Mouse (Mus musculus) CH12.LX (cell line): ENCODE data around the gene Brat1. TPM values are rescaled to one million over a fixed set of nuclear protein-coding genes. Genes with fewer than 3 reads are reported as not detected.

Source experiments
- DNase-seq: peaks from one replicate; pipeline ENCODE4 v3.0.0-alpha.2; 2013; ENCODE audit errors: extremely low read depth
- H3K27ac ChIP-seq: 2 replicates; pipeline ENCODE4 v1.5.1; 2012; ENCODE audit warnings: low read depth, mild to moderate bottlenecking, control low read depth, moderate library complexity; ENCODE audit not compliant: insufficient read depth
- H3K27me3 ChIP-seq: replicated peaks from 2 replicates; pipeline ENCODE3; 2012; ENCODE audit warnings: inconsistent platforms
- H3K36me3 ChIP-seq, 2 experiments: replicated peaks in 1 of 2; 2 replicates each; pipeline versions ENCODE3 to v1.6.1; 2012; ENCODE audit warnings: inconsistent platforms in 1 of 2, low read length in 1 of 2, mild to moderate bottlenecking in 1 of 2, mixed read lengths in 1 of 2, moderate library complexity in 1 of 2; ENCODE audit not compliant: control insufficient read depth in 1 of 2, insufficient read depth in 1 of 2
- H3K4me1 ChIP-seq, 2 experiments: 2 replicates each; pipeline ENCODE4 v1.6.1; 2012; ENCODE audit warnings: inconsistent platforms in 1 of 2, moderate library complexity in 1 of 2; ENCODE audit not compliant: insufficient read depth in 2 of 2, control insufficient read depth in 1 of 2
- H3K4me2 ChIP-seq: 2 replicates; pipeline ENCODE4 v1.6.1; 2012; ENCODE audit warnings: low read depth, mild to moderate bottlenecking, control low read depth; ENCODE audit not compliant: poor library complexity, insufficient read depth, severe bottlenecking
- H3K4me3 ChIP-seq, 3 experiments: fragments of 150-350 bp in 1 of 3; sonication (generic) in 1 of 3; replicated peaks in 1 of 3; 2 replicates each; pipeline versions ENCODE3 to v1.5.1; 2011 to 2012; ENCODE audit warnings: low read depth in 2 of 3, low read length in 2 of 3, mild to moderate bottlenecking in 2 of 3, moderate library complexity in 2 of 3, control low read depth in 1 of 3, improper control_type of control experiment in 1 of 3, inconsistent platforms in 1 of 3, mixed read lengths in 1 of 3; ENCODE audit not compliant: poor library complexity in 1 of 3
- H3K79me2 ChIP-seq: replicated peaks from 2 replicates; pipeline ENCODE4 v1.6.1; 2012; ENCODE audit warnings: mild to moderate bottlenecking, moderate library complexity; ENCODE audit not compliant: control insufficient read depth, poor library complexity, insufficient read depth, severe bottlenecking; ENCODE audit errors: extremely low read depth
- H3K9ac ChIP-seq: 2 replicates; pipeline ENCODE4 v1.6.1; 2012; ENCODE audit warnings: low read depth, mild to moderate bottlenecking, control low read depth, moderate library complexity; ENCODE audit not compliant: insufficient read depth
- H3K9me3 ChIP-seq: replicated peaks from 2 replicates; pipeline ENCODE3; 2012; ENCODE audit warnings: low read length, inconsistent platforms, mixed read lengths
- CHD2 ChIP-seq: IDR thresholded peaks from 2 replicates; pipeline ENCODE4 v1.6.1; 2011; ENCODE audit warnings: low read length, improper control_type of control experiment
- E2F4 ChIP-seq: IDR thresholded peaks from 2 replicates; pipeline ENCODE4 v1.6.1; 2011; ENCODE audit warnings: low read depth, low read length, improper control_type of control experiment; ENCODE audit not compliant: insufficient replicate concordance
- ELF1 ChIP-seq: IDR thresholded peaks from 2 replicates; pipeline ENCODE4 v1.6.1; 2014; ENCODE audit warnings: low read depth, mild to moderate bottlenecking, inconsistent platforms, low read length, improper control_type of control experiment
- EP300 ChIP-seq: IDR thresholded peaks from 2 replicates; pipeline ENCODE4 v1.6.1; 2011; ENCODE audit warnings: low read length, improper control_type of control experiment
- ETS1 ChIP-seq: conservative IDR thresholded peaks from 2 replicates; pipeline ENCODE4 v1.6.1; 2012; ENCODE audit warnings: low read depth, mild to moderate bottlenecking, inconsistent platforms, low read length, improper control_type of control experiment, moderate library complexity
- GABPA ChIP-seq: IDR thresholded peaks from 2 replicates; pipeline ENCODE4 v1.6.1; 2012; ENCODE audit warnings: low read depth, low read length, improper control_type of control experiment, inconsistent platforms; ENCODE audit not compliant: insufficient replicate concordance
- JUN ChIP-seq: IDR thresholded peaks from 2 replicates; pipeline ENCODE4 v1.6.1; 2011; ENCODE audit warnings: low read depth, mild to moderate bottlenecking, low read length, improper control_type of control experiment, moderate library complexity; ENCODE audit not compliant: insufficient read depth
- JUND ChIP-seq: conservative IDR thresholded peaks from 2 replicates; pipeline ENCODE4 v1.6.1; 2011; ENCODE audit warnings: low read depth, low read length, improper control_type of control experiment
- MAFK ChIP-seq: IDR thresholded peaks from 2 replicates; pipeline ENCODE4 v1.6.1; 2011; ENCODE audit warnings: low read length, improper control_type of control experiment; ENCODE audit not compliant: insufficient replicate concordance
- MAX ChIP-seq: IDR thresholded peaks from 2 replicates; pipeline ENCODE4 v1.6.1; 2011; ENCODE audit warnings: low read length, improper control_type of control experiment
- MAZ ChIP-seq: IDR thresholded peaks from 2 replicates; pipeline ENCODE4 v1.6.1; 2012; ENCODE audit warnings: low read depth, mild to moderate bottlenecking, inconsistent platforms, low read length, improper control_type of control experiment, moderate library complexity
- MXI1 ChIP-seq: IDR thresholded peaks from 2 replicates; pipeline ENCODE4 v1.6.1; 2011; ENCODE audit warnings: mild to moderate bottlenecking, low read depth, low read length, improper control_type of control experiment
- MYC ChIP-seq: IDR thresholded peaks from 2 replicates; pipeline ENCODE4 v1.6.1; 2011; ENCODE audit warnings: low read depth, mild to moderate bottlenecking, improper control_type of control experiment, low read length
- NELFE ChIP-seq: IDR thresholded peaks from 2 replicates; pipeline ENCODE4 v1.6.1; 2011; ENCODE audit warnings: low read depth, low read length, improper control_type of control experiment
- PAX5 ChIP-seq: IDR thresholded peaks from 2 replicates; pipeline ENCODE4 v1.6.1; 2012; ENCODE audit warnings: low read length, inconsistent platforms, mixed read lengths
- POLR2A ChIP-seq: IDR thresholded peaks from 2 replicates; pipeline ENCODE4 v1.6.1; 2011; ENCODE audit warnings: low read depth, mild to moderate bottlenecking, improper control_type of control experiment, low read length
- RCOR1 ChIP-seq: conservative IDR thresholded peaks from 2 replicates; pipeline ENCODE4 v1.6.1; 2012; ENCODE audit warnings: low read depth, mild to moderate bottlenecking, inconsistent platforms, low read length, improper control_type of control experiment
- TBP ChIP-seq: conservative IDR thresholded peaks from 2 replicates; pipeline ENCODE4 v1.6.1; 2011; ENCODE audit warnings: low read depth, low read length, improper control_type of control experiment
- UBTF ChIP-seq: IDR thresholded peaks from 2 replicates; pipeline ENCODE4 v1.6.1; 2012; ENCODE audit warnings: low read depth, mild to moderate bottlenecking, inconsistent platforms, low read length, improper control_type of control experiment, moderate library complexity
- USF1 ChIP-seq: IDR thresholded peaks from 2 replicates; pipeline ENCODE4 v1.6.1; 2014; ENCODE audit warnings: low read depth, mild to moderate bottlenecking, inconsistent platforms, low read length, improper control_type of control experiment
- USF2 ChIP-seq: conservative IDR thresholded peaks from 2 replicates; pipeline ENCODE4 v1.6.1; 2011; ENCODE audit warnings: low read depth, low read length, improper control_type of control experiment
- ZC3H11A ChIP-seq: IDR thresholded peaks from 2 replicates; pipeline ENCODE4 v1.6.1; 2012; ENCODE audit warnings: low read depth, mild to moderate bottlenecking, inconsistent platforms, low read length, improper control_type of control experiment
- ZNF384 ChIP-seq: IDR thresholded peaks from 2 replicates; pipeline ENCODE4 v1.6.1; 2012; ENCODE audit warnings: low read depth, low read length, improper control_type of control experiment, inconsistent platforms
- dilution Hi-C: fragments of 300-500 bp; cut with MboI; formaldehyde crosslinking; loops from 2 replicates; pipeline ENCODE4 v1.14.3; 2020; ENCODE audit warnings: low sequenced_read_pairs; ENCODE audit not compliant: extremely low pct_unique_long_range_greater_than_20kb, extremely low pct_ligation_motif_present
- in situ Hi-C: fragments of 300-500 bp; cut with MboI; formaldehyde crosslinking; loops from 3 replicates; pipeline ENCODE4 v1.14.3; 2019; ENCODE audit warnings: low sequenced_read_pairs, low pct_ligation_motif_present, low pct_unique_long_range_greater_than_20kb, mixed read lengths
- polyA plus RNA-seq: library from polyadenylated mRNA; unstranded; fragments of >175 nt; gene quantifications from 2 replicates; pipeline ENCODE4 v1.2.1, GENCODE M21; 2012; ENCODE audit warnings: low read depth; ENCODE audit not compliant: insufficient read length
- total RNA-seq, 2 experiments: library from RNA; depleted of rRNA; stranded (reverse); fragments of 300-350 nt in 1 of 2; fragments of >200 nt in 1 of 2; gene quantifications; 2 replicates each; pipeline ENCODE4 v1.2.3; 2012 to 2014

The Brat1 gene
- total and polyA plus RNA-seq, 3 experiments: 9.8 to 15.0 (median 10.9) TPM

DNA sequence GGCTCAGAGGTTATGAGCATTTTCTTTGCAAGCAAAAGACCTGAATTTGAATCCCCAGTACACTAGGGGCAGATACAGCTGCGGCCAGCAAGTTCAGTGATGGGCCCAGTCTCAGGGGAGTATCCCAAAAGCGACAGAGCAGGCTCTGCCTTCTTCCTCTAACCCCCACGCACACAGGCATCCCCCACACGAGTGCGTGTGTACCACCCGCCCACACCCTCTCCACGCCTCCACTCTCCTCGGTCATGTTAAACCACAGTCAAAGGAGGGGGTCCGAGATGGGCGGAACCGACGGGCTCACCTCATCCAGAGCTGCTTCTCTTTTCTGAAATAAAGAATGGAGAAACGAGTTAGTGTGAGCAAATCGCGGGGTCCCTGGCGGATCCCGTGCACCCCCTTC lies 30.8 kb upstream of the Brat1 start:
- no peak for DNase-seq
- in situ Hi-C loops (no loop called here), dilution Hi-C loops (no loop called here)
- H3K27ac ChIP-seq: no peak overlapping the region
- H3K9ac ChIP-seq: no peak overlapping the region
- H3K27me3 ChIP-seq: no peaks in the 10 kb centered on the region
- peaks cover 0 to 33% of the 10 kb centered on the region in 2 experiments; a peak in 2 of 4 replicates for H3K4me1 ChIP-seq
- H3K79me2 ChIP-seq: no peaks in the 10 kb centered on the region
- H3K36me3 ChIP-seq: peaks cover 25 to 70% of the 10 kb centered on the region in 2 experiments
- H3K9me3 ChIP-seq: peaks cover 6% of the 10 kb centered on the region
- H3K4me3 ChIP-seq: no peak overlapping the region
- TF ChIP-seq USF2: no peak
- no peak for TF ChIP-seq USF1
- TF ChIP-seq MAFK: no peak
- no peak for TF ChIP-seq ELF1
- no peak for TF ChIP-seq MAX
- no peak for TF ChIP-seq GABPA
- no peak for TF ChIP-seq JUN
- TF ChIP-seq PAX5: no peak
- no peak for TF ChIP-seq MXI1
- TF ChIP-seq TBP: no peak
- no peak for TF ChIP-seq POLR2A
- TF ChIP-seq ZNF384: no peak
- no peak for TF ChIP-seq ZC3H11A
- TF ChIP-seq, all 38 proteins: peak for 0
- H3K4me2 ChIP-seq: no peak overlapping the region

GRCm38 (mm10) chr5:140675079-140675478 lies 29.7 kb upstream of the Brat1 start:
- Histone ChIP-seq H3K27ac (no peak overlapping the region), H3K79me2 (no peaks in the 10 kb centered on the region), H3K9ac (no peak overlapping the region), H3K4me2 (no peak overlapping the region), H3K36me3 (peaks cover 16 to 68% of the 10 kb centered on the region in 2 experiments), H3K27me3 (no peaks in the 10 kb centered on the region), H3K4me1 (peaks cover 0 to 33% of the 10 kb centered on the region in 2 experiments; a peak in 2 of 4 replicates)
- in situ Hi-C loops: loop anchor here (5.0 kb wide), 1 partner anchor 43 kb away; no protein-coding TSS in a partner anchor
- dilution Hi-C loops: no loop called here
- DNase-seq: no peak
- TF ChIP-seq JUND (no peak), NELFE (no peak), E2F4 (no peak), MAZ (no peak), RCOR1 (no peak), USF1 (no peak), TBP (no peak), UBTF (no peak), GABPA (no peak), MAX (no peak), JUN (no peak), EP300 (no peak), ETS1 (no peak), CHD2 (no peak), MYC (no peak)
- TF ChIP-seq, all 38 proteins: peak for 0
- H3K4me3 ChIP-seq: no peak overlapping the region
- no peaks in the 10 kb centered on the region for H3K9me3 ChIP-seq
